Mouse (Mus musculus): ENCODE measurements around the gene Usp12.

DNA sequence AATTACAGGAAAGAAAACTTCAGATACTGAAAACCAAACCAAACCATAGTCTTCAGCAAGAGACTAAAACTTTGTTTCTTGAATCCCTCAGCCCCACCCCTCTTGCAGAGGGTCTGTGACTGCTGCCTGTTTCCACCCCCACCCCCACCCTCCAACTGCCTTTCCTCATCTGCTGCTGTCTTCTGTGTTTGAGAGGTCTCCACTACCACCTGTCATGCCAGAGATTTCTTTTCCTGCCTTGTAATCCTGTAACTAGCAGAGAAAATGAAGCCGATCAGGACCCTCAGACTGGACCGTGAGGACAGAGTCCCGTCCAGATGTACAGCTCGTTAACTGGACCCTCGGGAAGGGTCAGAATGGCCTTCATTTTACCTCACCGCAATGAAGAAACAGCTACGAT lies 61.4 kb downstream of the Usp12 start:
- TF ChIP-seq CTCF (IDR thresholded peaks at IDR 0.05; ENCODE audit: borderline replicate concordance, extremely low read depth, insufficient read depth, insufficient read length) (no peak), POLR2A (IDR thresholded peaks at IDR 0.05; ENCODE audit: borderline replicate concordance, extremely low read depth, insufficient read depth, insufficient read length, poor library complexity, severe bottlenecking) (no peak)

All from brain, embryonic 14.5 days (tissue).